Mouse (Mus musculus) liver, adult 2 months (tissue): ENCODE results near the gene Eif4a3. TPM values are rescaled to one million over a fixed set of nuclear protein-coding genes. Genes with fewer than 3 reads are reported as not detected.

Experiments used
- DNase-seq: peaks from one replicate; pipeline ENCODE4 v3.0.0-alpha.2; 2011; ENCODE audit warnings: low read depth, low spot score; ENCODE audit errors: extremely low read depth
- H3K27ac ChIP-seq: fragments of 200-500 bp; replicated peaks from 2 replicates; pipeline ENCODE4 v1.5.1; 2012; ENCODE audit warnings: low read depth, mild to moderate bottlenecking, control low read depth, inconsistent platforms, low read length; ENCODE audit not compliant: insufficient read depth
- H3K27me3 ChIP-seq: fragments of 200-500 bp; 2 replicates; pipeline ENCODE4 v1.6.1; 2012; ENCODE audit warnings: mild to moderate bottlenecking, moderate library complexity, low read length, inconsistent platforms; ENCODE audit not compliant: control insufficient read depth, insufficient read depth
- H3K36me3 ChIP-seq: fragments of 200-500 bp; 2 replicates; pipeline ENCODE4 v1.6.1; 2012; ENCODE audit warnings: low read length, inconsistent platforms; ENCODE audit not compliant: control insufficient read depth, insufficient read depth
- H3K4me1 ChIP-seq: fragments of 200-500 bp; 2 replicates; pipeline ENCODE4 v1.6.1; 2011; ENCODE audit warnings: low read length; ENCODE audit not compliant: control insufficient read depth, insufficient read depth
- H3K4me3 ChIP-seq: fragments of 200-500 bp; 2 replicates; pipeline ENCODE4 v1.5.1; 2011; ENCODE audit warnings: low read depth, mild to moderate bottlenecking, control low read depth, low read length, moderate library complexity; ENCODE audit not compliant: insufficient read depth
- H3K79me2 ChIP-seq: fragments of 200-500 bp; 2 replicates; pipeline ENCODE4 v1.6.1; 2012; ENCODE audit warnings: inconsistent platforms, mild to moderate bottlenecking, low read length, moderate library complexity; ENCODE audit not compliant: control insufficient read depth, insufficient read depth
- H3K9ac ChIP-seq: fragments of 200-500 bp; 2 replicates; pipeline ENCODE4 v1.6.1; 2012; ENCODE audit warnings: low read depth, mild to moderate bottlenecking, control low read depth, inconsistent platforms, low read length
- CTCF ChIP-seq: fragments of 200-500 bp; IDR thresholded peaks from 2 replicates; pipeline ENCODE4 v1.5.1; 2011; ENCODE audit warnings: low read depth, low read length, control low read depth
- POLR2A ChIP-seq: fragments of 200-500 bp; IDR thresholded peaks from 2 replicates; pipeline ENCODE4 v1.6.1; 2011; ENCODE audit warnings: low read length, control low read depth; ENCODE audit not compliant: insufficient read depth; ENCODE audit errors: extremely low read depth
- WGBS: fragments of 180-500 bp; shearing (Covaris S2); methylation state at CpG from one replicate; pipeline ENCODE4 v1.1.7; 2018; 5-methylcytosine and 5-hydroxymethylcytosine counted together
- polyA plus RNA-seq: library from polyadenylated mRNA; depleted of rRNA; stranded (reverse); fragments of >200 nt; gene quantifications from 2 replicates; pipeline ENCODE4 v1.2.3, GENCODE M21; 2012; rRNA removed
- total RNA-seq: library from RNA; depleted of rRNA; stranded (reverse); fragments of >200 nt; gene quantifications from 2 replicates; pipeline ENCODE4 v1.2.3, GENCODE M21; 2014; rRNA removed

The Eif4a3 gene
- total and polyA plus RNA-seq, 2 experiments, result 57.3 to 61.5 TPM

- no peak overlapping the region for H3K27ac ChIP-seq
- no peaks in the 10 kb centered on the region for H3K79me2 ChIP-seq
- H3K36me3 ChIP-seq, result no peaks in the 10 kb centered on the region
- 96% methylated on average over 12 of the region's 12 CpGs for WGBS
- no peaks in the 10 kb centered on the region; the same call in 1 of the 2 replicates for H3K27me3 ChIP-seq
- DNase-seq, result no peak
- no peaks in the 10 kb centered on the region for H3K4me1 ChIP-seq
- H3K4me3 ChIP-seq, result no peak overlapping the region
- no peak for TF ChIP-seq POLR2A
- no peak for TF ChIP-seq CTCF
- H3K9ac ChIP-seq, result no peak overlapping the region
Measured at GRCm38 (mm10) chr11:119239480-119239879, 60.4 kb downstream of the Eif4a3 start.

Other genes with a start within 250 kb of the Eif4a3 start
- 2.8 and 2.9 TPM in 2 replicates for gene Cbx4, start 213.9 kb downstream of the Eif4a3 start, total RNA-seq
- 7.9 and 8.2 TPM in 2 replicates for gene Cbx4, start 213.9 kb downstream of the Eif4a3 start, polyA plus RNA-seq
- 4.6 and 5.5 TPM in 2 replicates for gene Tbc1d16, start 71.6 kb downstream of the Eif4a3 start, total RNA-seq
- 8.5 and 9.5 TPM in 2 replicates for gene Tbc1d16, start 71.6 kb downstream of the Eif4a3 start, polyA plus RNA-seq
- 0.07 and 0.09 TPM in 2 replicates for gene Ccdc40, start 71.5 kb downstream of the Eif4a3 start, total RNA-seq
- gene Ccdc40, start 71.5 kb downstream of the Eif4a3 start, polyA plus RNA-seq, result 0.04 TPM in 1 of 2 replicates, not detected in the other
- gene Gaa, start 32.2 kb downstream of the Eif4a3 start, total RNA-seq, result 22.4 and 49.3 TPM in 2 replicates
- gene Gaa, start 32.2 kb downstream of the Eif4a3 start, polyA plus RNA-seq, result 108 and 119 TPM in 2 replicates
- 0.09 and 0.20 TPM in 2 replicates for gene Card14, start 7.7 kb upstream of the Eif4a3 start, total RNA-seq
- gene Card14, start 7.7 kb upstream of the Eif4a3 start, polyA plus RNA-seq, result 0.10 and 0.22 TPM in 2 replicates
- gene Sgsh, start 55.4 kb upstream of the Eif4a3 start, total RNA-seq, result 2.1 and 2.6 TPM in 2 replicates
- gene Sgsh, start 55.4 kb upstream of the Eif4a3 start, polyA plus RNA-seq, result 8.7 and 11.9 TPM in 2 replicates
- gene Slc26a11, start 55.5 kb upstream of the Eif4a3 start, total RNA-seq, result 2.5 and 3.9 TPM in 2 replicates
- gene Slc26a11, start 55.5 kb upstream of the Eif4a3 start, polyA plus RNA-seq, result 5.3 and 7.5 TPM in 2 replicates
- 43.4 and 43.5 TPM in 2 replicates for gene Rnf213, start 93.0 kb upstream of the Eif4a3 start, total RNA-seq
- gene Rnf213, start 93.0 kb upstream of the Eif4a3 start, polyA plus RNA-seq, result 11.1 and 16.9 TPM in 2 replicates
- 2.3 and 2.6 TPM in 2 replicates for gene Endov, start 191.3 kb upstream of the Eif4a3 start, total RNA-seq
- gene Endov, start 191.3 kb upstream of the Eif4a3 start, polyA plus RNA-seq, result 8.7 and 9.8 TPM in 2 replicates
- gene Nptx1, start 247.7 kb upstream of the Eif4a3 start, total RNA-seq, result 0.07 and 0.09 TPM in 2 replicates
- gene Nptx1, start 247.7 kb upstream of the Eif4a3 start, polyA plus RNA-seq, result 0.09 and 0.15 TPM in 2 replicates